Mouse (Mus musculus) adrenal gland, adult 8-10 months (tissue): ENCODE results near the gene Poc1a. TPM values are rescaled to one million over a fixed set of nuclear protein-coding genes. Genes with fewer than 3 reads are reported as not detected.
A peak's percentile ranks its signal among the peaks of the same experiment; 100 is the strongest.

Source experiments
- DNase-seq: peaks from one replicate; pipeline ENCODE4 v3.0.0; 2022
- total RNA-seq, 4 experiments: library from RNA; stranded (reverse); gene quantifications; 2 replicates each; pipeline ENCODE4 v1.2.4; 2022

Poc1a gene
- total RNA-seq, 4 experiments from 2014 or later = 3.9 to 6.5 (median 5.5) TPM

GRCm38 (mm10) chr9:106301446-106302080 lies 20.7 kb downstream of the Poc1a start:
- no peak for DNase-seq

- DNase-seq = no peak
Measured at GRCm38 (mm10) chr9:106302446-106303150, 21.7 kb downstream of the Poc1a start.

GRCm38 (mm10) chr9:106303460-106303960 lies 22.6 kb downstream of the Poc1a start:
- DNase-seq = no peak

GRCm38 (mm10) chr9:106305228-106305627 lies 24.4 kb downstream of the Poc1a start:
- no peak for DNase-seq

GRCm38 (mm10) chr9:106306662-106307351 lies 25.9 kb downstream of the Poc1a start:
- DNase-seq = peak; percentile 41

- no peak for DNase-seq
Measured at GRCm38 (mm10) chr9:106308151-106308550, 27.3 kb downstream of the Poc1a start.

GRCm38 (mm10) chr9:106308555-106308954 lies 27.7 kb downstream of the Poc1a start:
- no peak for DNase-seq

GRCm38 (mm10) chr9:106308983-106309382 lies 28.1 kb downstream of the Poc1a start:
- DNase-seq = no peak

- no peak for DNase-seq
Measured at GRCm38 (mm10) chr9:106309859-106310258, 29.0 kb downstream of the Poc1a start.

- DNase-seq = no peak
Measured at GRCm38 (mm10) chr9:106311625-106312191, 30.8 kb downstream of the Poc1a start.

- DNase-seq = no peak
Measured at GRCm38 (mm10) chr9:106312950-106313360, 32.1 kb downstream of the Poc1a start.

- DNase-seq = no peak
Measured at GRCm38 (mm10) chr9:106314196-106314595, 33.3 kb downstream of the Poc1a start.

GRCm38 (mm10) chr9:106318074-106318473 lies 37.2 kb downstream of the Poc1a start:
- DNase-seq = no peak

GRCm38 (mm10) chr9:106319095-106319494 lies 38.2 kb downstream of the Poc1a start:
- peak; percentile 15 for DNase-seq

GRCm38 (mm10) chr9:106322497-106322896 lies 41.6 kb downstream of the Poc1a start:
- DNase-seq = no peak

GRCm38 (mm10) chr9:106326241-106326640 lies 45.4 kb downstream of the Poc1a start:
- no peak for DNase-seq

- DNase-seq = no peak
Measured at GRCm38 (mm10) chr9:106327125-106327809, 46.4 kb downstream of the Poc1a start.

GRCm38 (mm10) chr9:106328068-106328610 lies 47.3 kb downstream of the Poc1a start:
- DNase-seq = no peak

- DNase-seq = no peak
Measured at GRCm38 (mm10) chr9:106328772-106329511, 48.1 kb downstream of the Poc1a start.

- no peak for DNase-seq
Measured at GRCm38 (mm10) chr9:106332746-106333145, 51.9 kb downstream of the Poc1a start.

GRCm38 (mm10) chr9:106337620-106338019 lies 56.8 kb downstream of the Poc1a start:
- no peak for DNase-seq
